Mouse (Mus musculus) v-Abl transformed pro-B cells (cell line): Measurements from ENCODE around the gene Fam89b.
"Not testable (repeated sequence)": the region's sequence is repeated elsewhere in the genome, so short reads cannot be mapped to it uniquely, and the experiment has no call there.

Experiments used
- in situ Hi-C, 2 experiments: fragments of 400-800 bp; cut with MboI; formaldehyde crosslinking; loops; one replicate each; pipeline ENCODE4 v1.15.1; 2025; ENCODE audit not compliant: unreplicated experiment in 2 of 2

Gene Fam89b

DNA sequence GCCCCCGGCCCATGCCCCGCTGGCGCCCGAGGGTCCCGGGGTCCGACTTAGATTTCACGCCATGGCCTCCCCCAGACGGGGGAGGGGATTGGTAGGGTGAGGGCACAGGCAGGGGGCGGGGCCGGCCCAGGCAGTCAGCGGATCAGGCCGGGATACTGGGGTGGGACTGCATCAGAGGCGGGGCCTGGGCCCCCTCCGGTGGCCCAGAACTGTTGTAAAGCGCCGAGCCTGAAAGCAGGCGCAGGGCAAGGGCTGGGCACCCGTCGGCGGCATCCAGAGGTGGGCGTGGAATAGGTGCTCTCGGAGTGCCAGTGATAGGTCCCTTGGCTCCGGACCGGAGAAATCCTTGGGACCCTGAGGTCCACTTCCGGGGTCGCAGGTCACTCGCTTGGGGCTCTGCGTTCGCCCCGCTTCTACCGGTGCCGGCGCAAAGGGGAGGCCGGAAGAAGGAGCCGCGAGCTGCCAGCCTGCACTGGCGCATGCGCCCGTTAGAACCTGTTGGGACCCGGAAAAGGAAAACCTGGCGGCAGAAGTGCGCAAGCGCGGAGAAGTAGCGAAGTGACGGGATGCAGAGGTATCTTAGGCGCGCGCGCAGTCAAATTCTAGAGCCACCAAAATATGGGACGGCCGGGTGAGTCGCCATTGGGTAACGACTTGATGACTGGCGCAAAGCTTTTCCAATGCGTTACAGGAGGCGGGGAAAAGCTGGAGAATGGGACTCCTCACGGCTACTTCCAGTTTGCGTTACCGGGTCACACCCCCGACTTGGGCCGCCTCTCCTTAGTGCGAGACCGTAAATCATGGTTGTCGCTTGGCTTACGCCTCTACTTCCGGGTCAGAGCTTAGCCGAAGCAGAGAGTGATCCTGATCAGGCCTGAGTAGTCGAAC, 41.0 kb downstream of the Fam89b start, which contains the start of the genes Map3k11 and Pcnx3:
Gene Map3k11 (plus strand): TSS at position 543 of the 888 bp plus-strand sequence.
Gene Pcnx3 (minus strand): TSS at position 709 of the 888 bp plus-strand sequence.
- in situ Hi-C loops = no loop called here

GRCm38 (mm10) chr19:5687738-5688137, 41.7 kb downstream of the Fam89b start:
- in situ Hi-C loops = no loop called here

DNA sequence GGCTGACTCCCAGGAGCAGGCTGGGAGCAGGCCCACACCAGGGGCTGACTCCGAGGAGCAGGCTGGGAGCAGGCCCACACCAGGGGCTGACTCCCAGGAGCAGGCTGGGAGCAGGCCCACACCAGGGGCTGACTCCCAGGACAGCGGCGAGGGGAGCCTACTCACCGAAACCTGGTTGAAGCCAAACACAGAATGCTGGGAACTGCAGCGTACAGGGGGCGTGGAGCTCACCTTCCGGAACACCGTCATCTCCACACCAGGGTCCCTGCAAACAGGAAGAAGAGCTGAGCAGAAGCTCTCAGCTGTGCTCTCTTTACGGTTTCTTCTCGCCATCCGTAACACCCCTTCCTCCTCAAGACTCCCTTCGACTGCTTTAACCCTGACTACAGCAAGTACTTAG, 42.5 kb downstream of the Fam89b start:
- in situ Hi-C loops = not testable (repeated sequence)

GRCm38 (mm10) chr19:5686437-5686836, 43.0 kb downstream of the Fam89b start:
- in situ Hi-C loops = no loop called here

DNA sequence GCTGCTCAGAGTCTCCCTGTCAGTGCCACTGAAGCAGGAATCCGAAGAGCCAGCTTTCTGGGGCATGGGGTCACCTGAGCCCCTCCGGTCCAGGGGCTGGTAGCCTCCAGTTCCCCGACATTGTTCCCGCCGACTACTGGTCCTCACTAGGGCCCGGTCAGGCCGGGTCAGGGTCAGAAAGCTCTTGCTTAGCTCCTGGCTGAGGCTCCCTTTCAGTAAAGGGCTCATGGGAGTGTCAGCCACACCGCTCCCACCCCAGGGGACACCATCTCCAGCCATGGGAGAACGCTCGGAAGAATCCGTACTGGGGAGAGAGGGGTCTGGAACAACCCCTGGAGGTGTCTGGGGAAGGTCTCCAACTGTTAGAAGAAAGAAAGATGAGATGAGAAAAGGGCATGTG, 43.6 kb downstream of the Fam89b start:
- in situ Hi-C loops = no loop called here

DNA sequence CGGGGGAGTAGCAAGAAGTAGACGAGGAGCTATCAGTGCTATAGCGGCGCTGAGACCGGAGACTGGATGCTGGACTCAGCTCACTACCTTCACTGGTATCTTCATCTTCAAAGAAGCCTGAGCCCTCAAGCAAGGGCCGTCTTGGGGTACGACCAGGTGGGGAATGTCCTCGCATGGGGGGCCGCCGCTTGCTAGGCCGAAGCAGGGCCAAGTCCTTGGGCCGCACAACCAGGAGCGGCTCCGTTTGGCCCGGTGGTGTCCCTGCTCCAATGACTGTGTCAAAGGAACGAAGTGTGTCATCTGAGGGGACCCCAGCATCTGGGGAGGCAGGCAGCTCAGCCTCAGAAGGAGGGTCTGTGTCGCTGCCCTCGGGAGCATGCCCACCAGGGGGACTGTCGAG, 44.0 kb downstream of the Fam89b start:
- in situ Hi-C loops = no loop called here

DNA sequence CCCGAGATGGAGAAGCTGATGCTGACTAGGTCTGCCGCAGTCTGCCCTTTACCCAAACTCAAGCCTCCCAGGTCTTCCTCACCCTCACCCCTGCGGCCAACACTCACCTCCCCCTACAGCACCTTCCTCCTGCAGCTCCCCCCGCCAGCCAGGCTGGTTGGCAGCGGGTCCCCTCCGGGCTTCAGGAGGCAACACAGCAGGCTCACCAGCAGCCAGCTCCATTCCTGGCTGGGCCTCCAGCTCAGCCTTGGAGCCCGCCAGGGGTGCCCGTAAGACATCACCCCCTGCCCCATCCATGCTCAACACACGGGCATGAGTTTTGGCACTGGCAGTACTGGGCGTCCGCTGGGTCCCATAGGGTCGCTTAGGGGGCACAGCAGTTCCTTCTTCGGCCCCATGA, 44.5 kb downstream of the Fam89b start:
- in situ Hi-C loops = no loop called here

DNA sequence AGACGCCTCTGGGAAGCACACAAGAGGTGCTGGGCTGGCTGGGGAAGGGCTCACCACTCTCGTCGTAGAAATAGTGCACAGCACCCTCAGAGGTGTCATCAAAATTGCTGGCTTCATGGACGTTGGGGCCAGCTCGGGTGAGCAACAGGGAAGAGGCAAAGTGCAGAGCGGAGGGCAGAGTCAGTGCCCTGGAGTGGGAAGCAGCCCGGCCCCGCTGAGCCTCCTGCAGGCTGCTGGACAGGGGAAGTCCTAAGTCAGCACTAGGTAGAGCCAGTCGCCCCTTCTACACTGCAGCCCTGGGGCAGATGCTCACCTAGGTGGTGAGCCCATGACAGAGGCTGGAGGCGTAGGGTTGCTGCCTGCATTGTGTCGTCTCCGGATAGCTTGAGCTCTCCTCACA, 45.2 kb downstream of the Fam89b start:
- in situ Hi-C loops = no loop called here

DNA sequence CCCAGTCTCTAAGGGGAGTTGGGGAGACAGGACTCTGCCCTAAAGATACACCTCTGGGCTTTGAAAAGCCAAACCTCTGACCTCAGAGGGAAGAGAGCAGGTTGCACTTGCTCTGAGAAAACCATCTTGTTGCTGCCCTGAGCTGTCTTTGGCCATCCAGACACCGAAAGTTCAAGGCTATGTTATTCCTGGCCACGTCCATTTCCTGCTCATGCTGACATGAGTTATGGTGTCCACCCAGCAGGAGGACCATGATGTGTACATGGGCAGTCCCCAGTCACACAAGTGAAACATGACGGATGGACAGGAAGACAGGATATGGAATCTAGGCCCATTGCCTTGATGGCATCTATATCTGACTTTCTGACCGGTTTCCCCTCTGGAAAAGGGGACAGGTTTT, 49.0 kb downstream of the Fam89b start:
- in situ Hi-C loops = no loop called here
